Mouse (Mus musculus) stomach, embryonic 14.5 days (tissue): ENCODE data around the gene Rnf32. TPM values are rescaled to one million over a fixed set of nuclear protein-coding genes. Genes with fewer than 3 reads are reported as not detected.

Experiments
- ATAC-seq: fragments of 200-750 bp; cut with Nextera tagmentation; 2 replicates; pipeline ENCODE4 v1.8.0; 2017; ENCODE audit warnings: low read depth, moderate TSS enrichment; ENCODE audit not compliant: insufficient number of reproducible peaks, insufficient read depth, low FRiP score
- H3K27ac ChIP-seq: fragments of 300-500 bp; sonication (generic); 2 replicates; pipeline ENCODE4 v1.5.1; 2014; ENCODE audit warnings: mild to moderate bottlenecking, low read length, moderate library complexity, mixed read lengths
- H3K27me3 ChIP-seq: fragments of 300-500 bp; sonication (generic); 2 replicates; pipeline ENCODE4 v1.6.1; 2014; ENCODE audit warnings: low read length, control low read depth, mixed read lengths; ENCODE audit not compliant: control insufficient read depth, insufficient read depth
- H3K36me3 ChIP-seq: fragments of 300-500 bp; sonication (generic); 2 replicates; pipeline ENCODE4 v1.6.1; 2014; ENCODE audit warnings: mild to moderate bottlenecking, control low read depth, low read length, moderate library complexity, mixed read lengths; ENCODE audit not compliant: control insufficient read depth, insufficient read depth
- H3K4me1 ChIP-seq: fragments of 300-500 bp; sonication (generic); 2 replicates; pipeline ENCODE4 v1.6.1; 2014; ENCODE audit warnings: low read length, control low read depth, mixed read lengths; ENCODE audit not compliant: control insufficient read depth, insufficient read depth
- H3K4me2 ChIP-seq: fragments of 300-500 bp; sonication (generic); replicated peaks from 2 replicates; pipeline ENCODE4 v1.6.1; 2014; ENCODE audit warnings: low read depth, low read length, control low read depth
- H3K4me3 ChIP-seq: fragments of 300-500 bp; sonication (generic); 2 replicates; pipeline ENCODE4 v1.5.1; 2014; ENCODE audit warnings: low read depth, low read length, control low read depth
- H3K9ac ChIP-seq: fragments of 300-500 bp; sonication (generic); replicated peaks from 2 replicates; pipeline ENCODE4 v1.6.1; 2014; ENCODE audit warnings: low read depth, mild to moderate bottlenecking, control low read depth, low read length, moderate library complexity, mixed read lengths
- H3K9me3 ChIP-seq: fragments of 300-500 bp; sonication (generic); 2 replicates; pipeline ENCODE4 v1.6.1; 2016; ENCODE audit warnings: low read depth, low read length, control low read depth; ENCODE audit not compliant: control insufficient read depth
- WGBS: fragments of 180-500 bp; shearing (Covaris S2); extraction: QIAGEN DNeasy Blood & Tissue Kit; methylation state at CpG from one replicate; pipeline ENCODE4 v1.1.7; 2014; 5-methylcytosine and 5-hydroxymethylcytosine counted together
- polyA plus RNA-seq: library from polyadenylated mRNA; unstranded; fragments of >200 nt; fragmentation: Nextera tagmentation; extraction: Ambion mirVana; gene quantifications from 2 replicates; pipeline ENCODE4 v1.2.1, GENCODE M21; 2014

Gene Rnf32
- 10.0 and 10.8 TPM in 2 replicates for polyA plus RNA-seq

DNA sequence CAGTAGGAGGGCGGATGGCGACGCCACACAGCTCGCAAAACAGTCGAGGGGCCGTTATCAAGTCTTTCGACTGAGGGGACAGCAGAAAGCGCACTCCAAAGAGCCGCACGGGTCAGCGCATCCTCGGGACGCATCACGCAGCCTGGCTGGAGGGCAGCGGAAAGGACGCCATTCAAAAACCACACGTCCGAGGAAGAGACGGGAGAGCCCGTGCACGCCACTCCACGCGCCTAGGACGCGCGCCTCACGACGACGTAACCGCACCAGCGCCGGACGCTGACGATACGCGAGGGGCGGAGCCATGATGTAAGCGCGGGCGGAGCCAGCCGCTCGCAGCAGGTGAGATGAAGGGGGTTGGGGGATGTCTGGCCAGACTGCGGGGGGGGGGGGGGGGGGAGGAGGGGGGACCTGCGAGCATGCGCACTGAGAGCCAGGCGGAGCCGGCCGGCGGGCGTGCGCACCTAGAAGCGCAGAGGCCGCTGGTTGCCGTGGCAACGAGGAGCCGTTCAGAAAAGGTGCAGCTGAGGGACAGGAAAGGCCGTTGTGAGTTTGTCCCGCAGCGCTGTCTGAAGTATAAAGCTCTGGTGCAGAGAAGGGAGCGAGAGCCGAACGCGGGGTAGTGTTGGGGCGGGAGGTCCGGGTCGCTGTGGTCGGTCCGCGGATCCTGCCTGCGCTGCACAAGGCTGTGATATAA lies at the start of gene Rnf32:
Gene Rnf32, plus strand, starts transcription at position 423 of the 694 bp plus-strand sequence.
- peak within 1 kb of the TSS; percentile 54 for H3K4me3 ChIP-seq
- no peaks in the 10 kb centered on the region for H3K4me1 ChIP-seq
- H3K27me3 ChIP-seq = no peaks in the 10 kb centered on the region
- peak; percentile 98 for ATAC-seq
- H3K9me3 ChIP-seq = no peaks in the 10 kb centered on the region
- peak within 1 kb of the TSS; percentile 64 for H3K4me2 ChIP-seq
- under 1% methylated on average over 67 of the region's 70 CpGs for WGBS
- H3K27ac ChIP-seq = peak within 1 kb of the TSS; percentile 85
- H3K9ac ChIP-seq = peak within 1 kb of the TSS; percentile 67
- no peaks in the 10 kb centered on the region for H3K36me3 ChIP-seq

- Histone ChIP-seq H3K4me1 (no peaks in the 10 kb centered on the region), H3K27ac (no peak overlapping the region), H3K9ac (no peak overlapping the region), H3K27me3 (no peaks in the 10 kb centered on the region), H3K9me3 (no peaks in the 10 kb centered on the region), H3K4me3 (no peak overlapping the region), H3K4me2 (no peak overlapping the region), H3K36me3 (no peaks in the 10 kb centered on the region)
- WGBS = 34% methylated on average over 4 of the region's 4 CpGs
- ATAC-seq = no peak
Observed at GRCm38 (mm10) chr5:29150146-29150545, 45.6 kb upstream of the Rnf32 start.

GRCm38 (mm10) chr5:29159849-29160248 lies 35.9 kb upstream of the Rnf32 start:
- H3K36me3 ChIP-seq = no peaks in the 10 kb centered on the region
- WGBS = 52% methylated on average over 1 of the region's 1 CpGs
- no peaks in the 10 kb centered on the region for H3K27me3 ChIP-seq
- H3K27ac ChIP-seq = no peak overlapping the region
- ATAC-seq = no peak
- no peak overlapping the region for H3K4me3 ChIP-seq
- H3K9me3 ChIP-seq = no peaks in the 10 kb centered on the region
- H3K9ac ChIP-seq = no peak overlapping the region
- no peaks in the 10 kb centered on the region for H3K4me1 ChIP-seq
- H3K4me2 ChIP-seq = no peak overlapping the region

- no peak for ATAC-seq
- Histone ChIP-seq H3K27ac (no peak overlapping the region), H3K9me3 (no peaks in the 10 kb centered on the region), H3K4me1 (no peaks in the 10 kb centered on the region), H3K4me3 (no peak overlapping the region), H3K36me3 (no peaks in the 10 kb centered on the region), H3K27me3 (no peaks in the 10 kb centered on the region), H3K4me2 (no peak overlapping the region), H3K9ac (no peak overlapping the region)
- WGBS = 76% methylated on average over 2 of the region's 2 CpGs
Observed at GRCm38 (mm10) chr5:29166947-29167346, 28.8 kb upstream of the Rnf32 start.

DNA sequence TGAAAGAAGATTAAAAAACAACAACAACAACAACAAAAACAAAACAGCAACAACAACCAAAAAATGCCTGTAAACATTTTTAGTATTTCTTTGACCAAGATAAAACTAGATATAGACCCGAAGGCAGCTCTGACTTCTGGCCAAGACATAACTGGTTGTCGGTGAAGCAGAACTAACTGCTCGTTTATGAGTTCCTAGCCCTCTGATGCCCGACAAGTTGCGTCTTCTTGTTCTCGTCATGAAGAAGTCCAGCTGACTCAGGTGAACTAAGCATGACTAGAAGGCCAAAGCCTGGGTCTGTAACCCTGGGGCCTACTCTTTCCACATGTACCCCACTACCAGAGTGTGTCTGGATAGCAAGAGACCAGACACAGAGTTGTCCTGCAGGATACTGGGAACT lies 25.6 kb upstream of the Rnf32 start:
- Histone ChIP-seq H3K9me3 (no peaks in the 10 kb centered on the region), H3K36me3 (no peaks in the 10 kb centered on the region), H3K4me1 (no peaks in the 10 kb centered on the region), H3K4me3 (no peak overlapping the region), H3K9ac (no peak overlapping the region), H3K27me3 (no peaks in the 10 kb centered on the region), H3K27ac (no peak overlapping the region), H3K4me2 (no peak overlapping the region)
- 85% methylated on average over 6 of the region's 6 CpGs for WGBS
- no peak for ATAC-seq

GRCm38 (mm10) chr5:29171165-29171564 lies 24.6 kb upstream of the Rnf32 start:
- Histone ChIP-seq H3K27ac (no peak overlapping the region), H3K9me3 (no peaks in the 10 kb centered on the region), H3K27me3 (no peaks in the 10 kb centered on the region), H3K4me1 (no peaks in the 10 kb centered on the region), H3K4me2 (no peak overlapping the region), H3K9ac (no peak overlapping the region), H3K4me3 (no peak overlapping the region), H3K36me3 (no peaks in the 10 kb centered on the region)
- ATAC-seq = no peak

DNA sequence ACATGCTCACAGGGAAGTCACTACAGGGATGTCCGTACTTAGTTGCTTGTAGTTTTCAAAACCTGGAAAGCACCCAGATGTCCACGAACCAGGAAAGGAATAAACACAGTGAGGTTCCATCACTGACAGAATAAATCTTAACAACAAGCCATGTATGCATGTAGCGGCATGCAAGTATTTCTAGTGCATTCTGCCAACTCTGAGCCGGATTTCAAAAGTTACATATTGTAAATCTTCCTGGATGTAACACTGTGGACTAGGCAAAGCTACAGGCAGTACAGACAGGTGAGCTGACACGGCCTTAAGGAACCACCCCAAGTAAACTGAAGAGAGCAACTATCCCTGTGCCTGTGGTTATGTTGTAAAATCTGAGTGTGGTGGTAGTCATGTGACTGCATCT lies 9.0 kb upstream of the Rnf32 start:
- ATAC-seq = no peak
- H3K27me3 ChIP-seq = no peaks in the 10 kb centered on the region
- WGBS = 61% methylated on average over 5 of the region's 5 CpGs
- peak overlapping the region; percentile 1; the same call in 1 of the 2 replicates for H3K27ac ChIP-seq
- no peaks in the 10 kb centered on the region for H3K36me3 ChIP-seq
- no peak overlapping the region for H3K9ac ChIP-seq
- H3K9me3 ChIP-seq = no peaks in the 10 kb centered on the region
- H3K4me3 ChIP-seq = no peak overlapping the region
- H3K4me2 ChIP-seq = no peak overlapping the region
- no peaks in the 10 kb centered on the region for H3K4me1 ChIP-seq

- Histone ChIP-seq H3K27me3 (no peaks in the 10 kb centered on the region), H3K4me1 (no peaks in the 10 kb centered on the region), H3K36me3 (no peaks in the 10 kb centered on the region), H3K27ac (peak overlapping the region; percentile 85), H3K9me3 (no peaks in the 10 kb centered on the region), H3K4me2 (peak overlapping the region; percentile 64), H3K9ac (peak overlapping the region; percentile 67), H3K4me3 (peak overlapping the region; percentile 54)
- WGBS = 3% methylated on average over 9 of the region's 9 CpGs
- no peak; the same call in 1 of the 2 replicates for ATAC-seq
Observed at GRCm38 (mm10) chr5:29195231-29195569, 592 bp upstream of the Rnf32 start.

DNA sequence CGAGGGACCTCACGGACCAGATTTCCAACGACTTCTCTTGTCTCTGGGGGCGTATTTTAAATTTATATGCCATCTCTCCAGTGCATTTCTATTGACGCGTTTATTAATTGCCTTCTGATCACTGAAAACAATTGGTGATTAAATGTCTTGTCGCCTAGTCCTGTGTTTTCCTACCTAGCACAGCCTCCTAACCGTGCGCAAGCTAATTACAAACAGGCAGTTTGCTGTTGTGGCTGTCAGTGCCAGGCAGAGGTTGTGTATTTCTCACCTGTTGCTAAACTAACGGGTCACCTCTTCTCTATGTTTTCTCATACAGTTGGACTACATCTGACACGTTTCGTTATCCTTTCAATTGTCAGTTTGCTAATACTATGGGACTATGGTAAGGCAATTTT lies 469 bp downstream of the Rnf32 start:
- peak overlapping the region; percentile 54 for H3K4me3 ChIP-seq
- H3K27me3 ChIP-seq = no peaks in the 10 kb centered on the region
- peak overlapping the region; percentile 64 for H3K4me2 ChIP-seq
- H3K9ac ChIP-seq = peak overlapping the region; percentile 6; the same call in 1 of the 2 replicates
- ATAC-seq = no peak
- 10% methylated on average over 12 of the region's 12 CpGs for WGBS
- no peaks in the 10 kb centered on the region for H3K36me3 ChIP-seq
- H3K27ac ChIP-seq = peak overlapping the region; percentile 52; the same call in 1 of the 2 replicates
- H3K9me3 ChIP-seq = no peaks in the 10 kb centered on the region
- H3K4me1 ChIP-seq = no peaks in the 10 kb centered on the region
